11 mouse cellular contexts compared by ENCODE assay signal in the genomic region with DNA sequence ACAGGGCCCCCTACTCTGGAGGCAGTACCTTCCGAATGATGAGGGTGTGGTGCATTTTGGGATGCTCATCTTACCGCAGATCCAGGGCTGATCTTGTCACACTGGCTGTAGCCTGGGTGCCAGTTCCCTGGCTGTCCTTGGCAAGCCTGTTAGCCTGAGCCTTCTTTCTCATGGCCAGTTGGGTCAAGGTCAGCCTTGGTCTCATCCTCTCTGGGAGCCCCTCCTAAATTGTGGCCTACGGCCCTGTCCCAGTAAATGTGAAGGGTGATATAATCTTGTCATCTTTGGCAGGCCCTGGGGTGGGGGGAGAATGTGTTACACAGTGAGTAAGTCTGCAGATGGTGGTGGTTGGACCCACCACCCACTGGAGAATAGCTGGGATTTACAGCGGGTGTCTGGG.
DNase-seq lines count a peak whose midpoint lies in the region; ATAC-seq and TF ChIP-seq lines count a peak whose summit lies in the region.
"Had no signal": no experiment of that assay in that cellular context is flagged by ENCODE, and none has a peak within 500 bp of the region (broad histone marks: within the 10 kb centered on the region; RNA-seq: fewer than 3 reads in every experiment).

No protein-coding gene starts in this region.

- peaks cover 16% of the 10 kb centered on the region for H3K36me3 ChIP-seq in lung, embryonic 14.5 days (ENCODE audit: insufficient read depth)
- peaks cover 15% of the 10 kb centered on the region for H3K36me3 ChIP-seq in forebrain, embryonic 12.5 days (replicated peaks)
- peaks cover 18% of the 10 kb centered on the region for H3K36me3 ChIP-seq in intestine, postnatal 0 days (ENCODE audit: control insufficient read depth, insufficient read depth)
- peaks cover 12% of the 10 kb centered on the region for H3K36me3 ChIP-seq in stomach, embryonic 15.5 days

- H3K9me3 ChIP-seq in lung, embryonic 14.5 days (ENCODE audit: low read depth, low read length) = no peaks in the 10 kb centered on the region
- no peaks in the 10 kb centered on the region for H3K9me3 ChIP-seq in forebrain, embryonic 12.5 days
- H3K9me3 ChIP-seq in intestine, postnatal 0 days (ENCODE audit: control insufficient read depth) = no peaks in the 10 kb centered on the region
- H3K9me3 ChIP-seq in stomach, embryonic 15.5 days = no peaks in the 10 kb centered on the region

- no peak for ATAC-seq in lung, embryonic 14.5 days (ENCODE audit: insufficient read depth)
- ATAC-seq in forebrain, embryonic 12.5 days (ENCODE audit: low FRiP score) = no peak
- no peak for ATAC-seq in intestine, postnatal 0 days
- no peak for ATAC-seq in stomach, embryonic 15.5 days (ENCODE audit: insufficient read depth, low FRiP score, low read depth)

- intact Hi-C loops in gastrocnemius, postnatal 14 days (cut with DNase I; ENCODE audit: low total_unique reads) = no loop called here

- no peak overlapping the region for H3K4me2 ChIP-seq in lung, embryonic 14.5 days
- H3K4me2 ChIP-seq in forebrain, embryonic 12.5 days = peak overlapping the region; percentile 5; the same call in 1 of the 2 replicates
- H3K4me2 ChIP-seq in intestine, postnatal 0 days (replicated peaks; ENCODE audit: low read depth) = no peak overlapping the region
- no peak overlapping the region for H3K4me2 ChIP-seq in stomach, embryonic 15.5 days

- no peak overlapping the region for H3K9ac ChIP-seq in lung, embryonic 14.5 days
- H3K9ac ChIP-seq in forebrain, embryonic 12.5 days = 0 out of 2 replicates have a peak overlapping the region, but pooled peaks have one; percentile 5
- no peak overlapping the region for H3K9ac ChIP-seq in intestine, postnatal 0 days (ENCODE audit: low read depth, low read length)
- H3K9ac ChIP-seq in stomach, embryonic 15.5 days = 0 out of 2 replicates have a peak overlapping the region, but pooled peaks have one; percentile 1

- TF ChIP-seq CTCF in lung, embryonic 14.5 days (IDR thresholded peaks at IDR 0.05; ENCODE audit: low read depth) = no peak
- TF ChIP-seq CTCF in intestine, postnatal 0 days (IDR thresholded peaks at IDR 0.05; ENCODE audit: low read depth) = no peak

- DNase-seq in lung, embryonic 14.5 days = no peak
- DNase-seq in lung, postnatal 25 days (ENCODE audit: low spot score) = no peak
- DNase-seq in right cerebral cortex, adult 2 months (ENCODE audit: low spot score in 2 of 2) = no peak
- no peak for DNase-seq in gastrocnemius, postnatal 14 days
- DNase-seq: heart, postnatal 14 days; layer of hippocampus, adult 9-11 months; lung, adult 18-20 months; thymus, postnatal 36 days had no signal

- no peak overlapping the region for H3K4me3 ChIP-seq in lung, embryonic 14.5 days (ENCODE audit: low read depth, low read length)
- no peak overlapping the region for H3K4me3 ChIP-seq in forebrain, embryonic 12.5 days (replicated peaks)
- no peak overlapping the region for H3K4me3 ChIP-seq in intestine, postnatal 0 days (ENCODE audit: low read depth, low read length)
- no peak overlapping the region for H3K4me3 ChIP-seq in stomach, embryonic 15.5 days (replicated peaks)

- 69% methylated on average over 4 of the region's 4 CpGs for WGBS in lung, embryonic 14.5 days
- 78% methylated on average over 4 of the region's 4 CpGs for WGBS in forebrain, embryonic 12.5 days
- WGBS in intestine, postnatal 0 days = 80% methylated on average over 4 of the region's 4 CpGs
- WGBS in stomach, embryonic 15.5 days = 74% methylated on average over 4 of the region's 4 CpGs

- peak overlapping the region; percentile 42; the same call in 1 of the 2 replicates for H3K27ac ChIP-seq in lung, embryonic 14.5 days (ENCODE audit: low read depth)
- H3K27ac ChIP-seq in forebrain, embryonic 12.5 days = peak overlapping the region; percentile 95
- peak overlapping the region; percentile 62 for H3K27ac ChIP-seq in intestine, postnatal 0 days (ENCODE audit: low read depth, low read length)
- 0 out of 2 replicates have a peak overlapping the region, but pooled peaks have one; percentile 4 for H3K27ac ChIP-seq in stomach, embryonic 15.5 days

- H3K4me1 ChIP-seq in lung, embryonic 14.5 days (ENCODE audit: insufficient read depth) = peaks cover 56% of the 10 kb centered on the region
- peaks cover 76% of the 10 kb centered on the region for H3K4me1 ChIP-seq in forebrain, embryonic 12.5 days
- H3K4me1 ChIP-seq in intestine, postnatal 0 days (replicated peaks; ENCODE audit: control insufficient read depth, insufficient read depth, low read length) = peaks cover 42% of the 10 kb centered on the region
- H3K4me1 ChIP-seq in stomach, embryonic 15.5 days = peaks cover 76% of the 10 kb centered on the region

- no peaks in the 10 kb centered on the region for H3K27me3 ChIP-seq in lung, embryonic 14.5 days (ENCODE audit: insufficient read depth, low read length)
- no peaks in the 10 kb centered on the region for H3K27me3 ChIP-seq in forebrain, embryonic 12.5 days
- no peaks in the 10 kb centered on the region for H3K27me3 ChIP-seq in intestine, postnatal 0 days (replicated peaks; ENCODE audit: control insufficient read depth, insufficient read depth, low read length)
- H3K27me3 ChIP-seq in stomach, embryonic 15.5 days (replicated peaks) = no peaks in the 10 kb centered on the region

Comparison
In these comparisons a context has a peak if more than half of its experiments do, and no peak if none do; other contexts are left out.
1. H3K27ac ChIP-seq: peak in every context shown above with its lines; median percentile 95 in forebrain, embryonic 12.5 days; 62 in intestine, postnatal 0 days; 42 in lung, embryonic 14.5 days; 4 in stomach, embryonic 15.5 days.
2. H3K9ac ChIP-seq: peak in forebrain, embryonic 12.5 days (single experiment) and stomach, embryonic 15.5 days (single experiment); none in lung, embryonic 14.5 days (single experiment) and intestine, postnatal 0 days (single experiment).